ENCODE assay signal across 22 mouse cellular contexts in the genomic region with DNA sequence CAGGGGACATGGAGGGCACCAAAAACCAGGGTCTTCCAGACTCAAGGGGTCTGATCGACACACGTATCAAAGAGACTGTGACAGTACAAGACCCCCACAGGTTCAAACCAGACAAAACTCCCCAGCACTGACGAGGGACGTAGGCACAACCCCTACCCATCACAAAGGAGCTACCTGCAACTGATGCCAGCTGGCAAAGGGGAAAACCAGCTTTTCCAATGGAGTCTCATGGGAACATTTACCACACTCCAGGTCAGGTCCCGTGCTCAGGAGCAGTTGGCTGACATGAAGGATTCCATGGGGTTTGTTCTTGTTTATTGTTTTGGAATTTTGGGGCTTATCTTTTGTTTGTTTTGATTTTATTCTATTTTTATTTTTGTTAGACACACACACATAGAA.
DNase-seq lines count a peak whose midpoint lies in the region; ATAC-seq lines count a peak whose summit lies in the region.
"Had no signal": no experiment of that assay in that cellular context is flagged by ENCODE, and none has a peak within 500 bp of the region (broad histone marks: within the 10 kb centered on the region; RNA-seq: fewer than 3 reads in every experiment).

No protein-coding gene starts in this region.

- H3K4me2 ChIP-seq in heart, embryonic 12.5 days, result no peak overlapping the region
- H3K4me2 ChIP-seq in hindbrain, embryonic 13.5 days, result no peak overlapping the region
- H3K4me2 ChIP-seq: embryonic facial prominence, embryonic 15.5 days; intestine, embryonic 15.5 days; liver, embryonic 12.5 days had no signal

- H3K36me3 ChIP-seq in heart, embryonic 12.5 days, result no peaks in the 10 kb centered on the region
- H3K36me3 ChIP-seq in hindbrain, embryonic 10.5 days, result no peaks in the 10 kb centered on the region
- H3K36me3 ChIP-seq in hindbrain, embryonic 13.5 days, result no peaks in the 10 kb centered on the region
- H3K36me3 ChIP-seq in embryonic facial prominence, embryonic 10.5 days (replicated peaks), result no peaks in the 10 kb centered on the region
- H3K36me3 ChIP-seq: embryonic facial prominence, embryonic 15.5 days; intestine, embryonic 15.5 days; liver, embryonic 12.5 days had no signal

- no peak overlapping the region for H3K4me3 ChIP-seq in heart, embryonic 12.5 days
- H3K4me3 ChIP-seq in hindbrain, embryonic 10.5 days, result no peak overlapping the region
- no peak overlapping the region for H3K4me3 ChIP-seq in hindbrain, embryonic 13.5 days
- H3K4me3 ChIP-seq in embryonic facial prominence, embryonic 10.5 days, result no peak overlapping the region
- H3K4me3 ChIP-seq: embryonic facial prominence, embryonic 15.5 days; intestine, embryonic 15.5 days; liver, embryonic 12.5 days had no signal

- H3K27me3 ChIP-seq in heart, embryonic 12.5 days (replicated peaks), result no peaks in the 10 kb centered on the region
- H3K27me3 ChIP-seq in hindbrain, embryonic 10.5 days (ENCODE audit: insufficient read depth, poor library complexity, severe bottlenecking), result no peaks in the 10 kb centered on the region
- no peaks in the 10 kb centered on the region for H3K27me3 ChIP-seq in hindbrain, embryonic 13.5 days
- no peaks in the 10 kb centered on the region for H3K27me3 ChIP-seq in embryonic facial prominence, embryonic 10.5 days (replicated peaks; ENCODE audit: low read depth, poor library complexity, severe bottlenecking)
- H3K27me3 ChIP-seq: embryonic facial prominence, embryonic 15.5 days; intestine, embryonic 15.5 days had no signal

- DNase-seq in adrenal gland, postnatal 10 days, result peak; percentile 41
- no peak for DNase-seq in adrenal gland, adult 18-20 months (ENCODE audit: low spot score in 2 of 2)
- no peak for DNase-seq in heart, postnatal 10 days
- no peak for DNase-seq in hindbrain, embryonic 10.5 days (ENCODE audit: low spot score)
- DNase-seq in embryonic facial prominence, embryonic 10.5 days (ENCODE audit: low spot score), result no peak
- DNase-seq in kidney, postnatal 14 days, result no peak
- DNase-seq: cerebellum, adult 2 months; cerebellum, postnatal 14 days; kidney, adult 2 months; liver, postnatal 0 days; lung, postnatal 10 days; midbrain, embryonic 14.5 days; right cerebral cortex, postnatal 4 days; thymus, adult 2 months had no signal

- peaks cover 77% of the 10 kb centered on the region for H3K4me1 ChIP-seq in heart, embryonic 12.5 days (replicated peaks)
- H3K4me1 ChIP-seq in hindbrain, embryonic 10.5 days (replicated peaks), result peaks cover 69% of the 10 kb centered on the region
- H3K4me1 ChIP-seq in hindbrain, embryonic 13.5 days (replicated peaks), result peaks cover 37% of the 10 kb centered on the region
- peaks cover 77% of the 10 kb centered on the region for H3K4me1 ChIP-seq in embryonic facial prominence, embryonic 10.5 days

- 76% methylated on average over 5 of the region's 5 CpGs for WGBS in heart, embryonic 12.5 days
- WGBS in hindbrain, embryonic 10.5 days, result 78% methylated on average over 5 of the region's 5 CpGs
- WGBS in hindbrain, embryonic 13.5 days, result 70% methylated on average over 5 of the region's 5 CpGs
- 86% methylated on average over 5 of the region's 5 CpGs for WGBS in embryonic facial prominence, embryonic 10.5 days

- H3K27ac ChIP-seq in heart, embryonic 12.5 days (ENCODE audit: poor library complexity, severe bottlenecking), result peak overlapping the region; percentile 65
- peak overlapping the region; percentile 88 for H3K27ac ChIP-seq in hindbrain, embryonic 10.5 days
- H3K27ac ChIP-seq in hindbrain, embryonic 13.5 days, result no peak overlapping the region
- peak overlapping the region; percentile 85 for H3K27ac ChIP-seq in embryonic facial prominence, embryonic 10.5 days (replicated peaks)
- H3K27ac ChIP-seq: hindbrain, postnatal 0 days; liver, embryonic 12.5 days; macrophage had no signal

- no peaks in the 10 kb centered on the region for H3K9me3 ChIP-seq in heart, embryonic 12.5 days (replicated peaks)
- no peaks in the 10 kb centered on the region for H3K9me3 ChIP-seq in hindbrain, embryonic 10.5 days
- H3K9me3 ChIP-seq in hindbrain, embryonic 13.5 days, result no peaks in the 10 kb centered on the region
- H3K9me3 ChIP-seq in embryonic facial prominence, embryonic 10.5 days, result no peaks in the 10 kb centered on the region
- H3K9me3 ChIP-seq: embryonic facial prominence, embryonic 15.5 days; intestine, embryonic 15.5 days; liver, embryonic 12.5 days had no signal

- no peak overlapping the region for H3K9ac ChIP-seq in heart, embryonic 12.5 days
- no peak overlapping the region for H3K9ac ChIP-seq in hindbrain, embryonic 13.5 days
- H3K9ac ChIP-seq: embryonic facial prominence, embryonic 15.5 days; intestine, embryonic 15.5 days; liver, embryonic 12.5 days; liver, postnatal 0 days had no signal

- ATAC-seq in heart, embryonic 12.5 days (ENCODE audit: insufficient number of reproducible peaks, low FRiP score), result no peak
- ATAC-seq in hindbrain, embryonic 13.5 days (ENCODE audit: low FRiP score), result no peak
- ATAC-seq: forebrain, embryonic 16.5 days; hindbrain, postnatal 0 days; intestine, embryonic 15.5 days; liver, embryonic 12.5 days; liver, postnatal 0 days had no signal

- intact Hi-C loops in heart, postnatal 10 days (cut with DNase I), result no loop called here
